Comparison of ENCODE assay signal across 8 mouse cellular contexts in the genomic region with DNA sequence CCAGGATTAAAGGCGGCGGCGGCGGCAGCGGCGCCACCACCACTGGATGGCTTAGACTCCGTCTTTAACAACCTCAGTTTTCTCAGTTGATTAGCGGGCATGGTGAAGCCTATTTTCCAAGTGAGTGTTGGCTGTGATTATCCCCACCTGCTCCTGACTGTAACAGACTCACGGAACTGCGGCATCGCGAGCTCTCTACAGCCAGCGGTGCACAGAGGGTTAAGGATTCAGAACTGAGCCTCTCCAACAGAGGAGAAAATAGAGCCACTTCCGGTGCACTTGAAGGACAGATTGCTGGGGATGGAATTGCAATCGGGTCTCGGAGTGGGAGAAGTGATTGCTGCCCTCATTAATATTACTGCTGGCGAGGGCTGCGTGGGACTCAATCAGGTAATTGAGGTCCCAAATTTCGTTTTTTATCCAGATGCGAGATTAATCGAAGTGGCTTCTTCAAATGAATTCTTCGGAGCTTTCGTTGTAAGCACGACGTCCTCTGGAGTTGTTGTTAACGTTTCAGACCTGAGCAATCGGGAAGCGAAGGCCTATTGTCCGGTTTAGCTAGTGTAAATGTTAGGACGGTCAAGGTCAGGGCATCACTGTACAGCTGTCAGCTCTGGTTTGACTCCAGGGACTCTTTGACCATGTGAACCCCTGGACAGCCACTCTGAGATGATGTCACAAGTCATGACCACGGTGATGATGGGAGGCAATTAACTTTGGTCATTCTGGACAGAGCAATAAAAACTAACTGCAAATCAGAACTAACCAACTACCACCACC.
A peak's percentile ranks its signal among the peaks of the same experiment; 100 is the strongest.
DNase-seq lines count a peak whose midpoint lies in the region; ATAC-seq and TF ChIP-seq lines count a peak whose summit lies in the region.

No protein-coding gene starts in this region.

- TF ChIP-seq CTCF in testis, adult 2 months (IDR thresholded peaks at IDR 0.05; ENCODE audit: control insufficient read depth, insufficient read depth, insufficient replicate concordance, low read depth, low read length), result no peak
- TF ChIP-seq CTCF in stomach, postnatal 0 days (IDR thresholded peaks at IDR 0.05; ENCODE audit: low read depth), result no peak
- TF ChIP-seq CTCF in cerebellum, adult 2 months (IDR thresholded peaks at IDR 0.05; ENCODE audit: borderline replicate concordance, insufficient read depth, low read depth, low read length), result no peak

- H3K4me3 ChIP-seq in testis, adult 2 months (ENCODE audit: control insufficient read depth, low read depth, low read length), result peak overlapping the region; percentile 30
- peak overlapping the region; percentile 27 for H3K4me3 ChIP-seq in heart, embryonic 12.5 days
- peak overlapping the region; percentile 6; the same call in 1 of the 2 replicates for H3K4me3 ChIP-seq in limb, embryonic 15.5 days
- H3K4me3 ChIP-seq in stomach, postnatal 0 days (ENCODE audit: low read depth, low read length), result peak overlapping the region; percentile 4; the same call in 1 of the 2 replicates
- H3K4me3 ChIP-seq in cerebellum, adult 2 months (replicated peaks; ENCODE audit: insufficient read depth, low read depth, low read length), result no peak overlapping the region

- H3K27me3 ChIP-seq in testis, adult 2 months (ENCODE audit: control insufficient read depth, insufficient read depth, low read length), result no peaks in the 10 kb centered on the region
- no peaks in the 10 kb centered on the region for H3K27me3 ChIP-seq in heart, embryonic 12.5 days (replicated peaks)
- H3K27me3 ChIP-seq in limb, embryonic 15.5 days, result no peaks in the 10 kb centered on the region
- no peaks in the 10 kb centered on the region for H3K27me3 ChIP-seq in stomach, postnatal 0 days (ENCODE audit: control insufficient read depth, insufficient read depth, low read length)
- no peaks in the 10 kb centered on the region for H3K27me3 ChIP-seq in cerebellum, adult 2 months (ENCODE audit: control insufficient read depth, insufficient read depth, low read length)

- H3K27ac ChIP-seq in testis, adult 2 months (ENCODE audit: control insufficient read depth, insufficient read depth, low read depth, low read length), result no peak overlapping the region
- no peak overlapping the region for H3K27ac ChIP-seq in heart, embryonic 12.5 days (ENCODE audit: poor library complexity, severe bottlenecking)
- H3K27ac ChIP-seq in limb, embryonic 15.5 days, result no peak overlapping the region
- no peak overlapping the region for H3K27ac ChIP-seq in stomach, postnatal 0 days (replicated peaks)
- H3K27ac ChIP-seq in cerebellum, adult 2 months (ENCODE audit: insufficient read depth, low read length), result no peak overlapping the region

- no peak for DNase-seq in testis, postnatal 14 days (ENCODE audit: low spot score)
- DNase-seq in stomach, postnatal 0 days (ENCODE audit: low spot score), result no peak
- no peak for DNase-seq in cerebellum, adult 2 months
- no peak for DNase-seq in thymus, postnatal 36 days
- no peak for DNase-seq in spleen, postnatal 10 days (ENCODE audit: low spot score in 2 of 2)

- no peaks in the 10 kb centered on the region for H3K36me3 ChIP-seq in testis, adult 2 months (ENCODE audit: control insufficient read depth, insufficient read depth, low read length)
- no peaks in the 10 kb centered on the region for H3K36me3 ChIP-seq in heart, embryonic 12.5 days
- H3K36me3 ChIP-seq in limb, embryonic 15.5 days, result no peaks in the 10 kb centered on the region
- H3K36me3 ChIP-seq in stomach, postnatal 0 days (ENCODE audit: control insufficient read depth, insufficient read depth, low read length), result no peaks in the 10 kb centered on the region

- 48% methylated on average over 31 of the region's 31 CpGs for WGBS in heart, embryonic 12.5 days
- WGBS in limb, embryonic 15.5 days, result 54% methylated on average over 31 of the region's 31 CpGs
- 52% methylated on average over 31 of the region's 31 CpGs for WGBS in stomach, postnatal 0 days
- WGBS in cerebellum, adult 2 months, result 68% methylated on average over 31 of the region's 31 CpGs

- H3K9me3 ChIP-seq in heart, embryonic 12.5 days (replicated peaks), result no peaks in the 10 kb centered on the region; the same call in 1 of the 2 replicates
- no peaks in the 10 kb centered on the region for H3K9me3 ChIP-seq in limb, embryonic 15.5 days
- H3K9me3 ChIP-seq in stomach, postnatal 0 days (ENCODE audit: control insufficient read depth, low read length), result no peaks in the 10 kb centered on the region

- ATAC-seq in heart, embryonic 12.5 days (ENCODE audit: insufficient number of reproducible peaks, low FRiP score), result no peak
- no peak for ATAC-seq in limb, embryonic 15.5 days (ENCODE audit: insufficient number of reproducible peaks, low FRiP score, low TSS enrichment, low read depth)
- ATAC-seq in stomach, postnatal 0 days (ENCODE audit: low FRiP score, low TSS enrichment), result no peak

- H3K9ac ChIP-seq in heart, embryonic 12.5 days, result peak overlapping the region; percentile 23; the same call in 1 of the 2 replicates
- H3K9ac ChIP-seq in limb, embryonic 15.5 days, result no peak overlapping the region
- H3K9ac ChIP-seq in stomach, postnatal 0 days (ENCODE audit: low read length), result no peak overlapping the region

- H3K4me2 ChIP-seq in heart, embryonic 12.5 days, result peak overlapping the region; percentile 60
- peak overlapping the region; percentile 32 for H3K4me2 ChIP-seq in limb, embryonic 15.5 days
- peak overlapping the region; percentile 42 for H3K4me2 ChIP-seq in stomach, postnatal 0 days (replicated peaks; ENCODE audit: low read depth)

- TF ChIP-seq POLR2A in testis, adult 2 months (IDR thresholded peaks at IDR 0.05; ENCODE audit: control insufficient read depth, low read depth, low read length), result no peak
- no peak for TF ChIP-seq POLR2A in cerebellum, adult 2 months (IDR thresholded peaks at IDR 0.05; ENCODE audit: borderline replicate concordance, insufficient read depth, low read length)

- no peak for TF ChIP-seq EP300 in stomach, postnatal 0 days (optimal IDR thresholded peaks at IDR 0.05)

- H3K4me1 ChIP-seq in testis, adult 2 months (ENCODE audit: control insufficient read depth, insufficient read depth, low read length), result no peaks in the 10 kb centered on the region; the same call in 1 of the 2 replicates
- peaks cover 17% of the 10 kb centered on the region for H3K4me1 ChIP-seq in heart, embryonic 12.5 days (replicated peaks)
- H3K4me1 ChIP-seq in limb, embryonic 15.5 days, result no peaks in the 10 kb centered on the region
- no peaks in the 10 kb centered on the region for H3K4me1 ChIP-seq in stomach, postnatal 0 days (replicated peaks; ENCODE audit: control insufficient read depth, insufficient read depth)
- H3K4me1 ChIP-seq in cerebellum, adult 2 months (ENCODE audit: control insufficient read depth, insufficient read depth, low read length), result no peaks in the 10 kb centered on the region
